Mouse (Mus musculus) bone marrow macrophage, adult 2 months (primary cell): ENCODE results near the gene Cbarp.

Experiments
- CTCF ChIP-seq: IDR thresholded peaks from 2 replicates; pipeline ENCODE4 v1.5.1; 2012; ENCODE audit warnings: low read depth, mild to moderate bottlenecking, low read length, moderate library complexity
- POLR2A ChIP-seq: IDR thresholded peaks from 2 replicates; pipeline ENCODE4 v1.6.1; 2012; ENCODE audit warnings: mild to moderate bottlenecking, low read depth, low read length, borderline replicate concordance

- TF ChIP-seq CTCF (no peak), POLR2A (no peak)
Observed at GRCm38 (mm10) chr10:80170601-80171021, 30.0 kb upstream of the Cbarp start.
